Mouse (Mus musculus) midbrain, embryonic 16.5 days (tissue): ENCODE data around the gene Ndufa7. TPM values are rescaled to one million over a fixed set of nuclear protein-coding genes. Genes with fewer than 3 reads are reported as not detected.
"Not testable (repeated sequence)": the region's sequence is repeated elsewhere in the genome, so short reads cannot be mapped to it uniquely, and the experiment has no call there.

ENCODE experiments used
- ATAC-seq: fragments of 200-750 bp; cut with Nextera tagmentation; 2 replicates; pipeline ENCODE4 v1.8.0; 2017; ENCODE audit warnings: moderate TSS enrichment
- H3K27ac ChIP-seq: fragments of 300-500 bp; sonication (generic); 2 replicates; pipeline ENCODE4 v1.5.1; 2014; ENCODE audit warnings: mild to moderate bottlenecking, low read length, mixed read lengths
- H3K27me3 ChIP-seq: fragments of 300-500 bp; sonication (generic); 2 replicates; pipeline ENCODE4 v1.6.1; 2014; ENCODE audit warnings: low read depth, low read length, mixed read lengths; ENCODE audit not compliant: control insufficient read depth, insufficient read depth
- H3K36me3 ChIP-seq: fragments of 300-500 bp; sonication (generic); 2 replicates; pipeline ENCODE4 v1.6.1; 2014; ENCODE audit warnings: mild to moderate bottlenecking, low read length, moderate library complexity, mixed read lengths; ENCODE audit not compliant: control insufficient read depth, insufficient read depth
- H3K4me1 ChIP-seq: fragments of 300-500 bp; sonication (generic); 2 replicates; pipeline ENCODE4 v1.6.1; 2014; ENCODE audit warnings: mild to moderate bottlenecking, low read length, mixed read lengths; ENCODE audit not compliant: control insufficient read depth, insufficient read depth
- H3K4me2 ChIP-seq: fragments of 300-500 bp; sonication (generic); 2 replicates; pipeline ENCODE4 v1.6.1; 2014; ENCODE audit warnings: mild to moderate bottlenecking, low read length, mixed read lengths
- H3K4me3 ChIP-seq: fragments of 300-500 bp; sonication (generic); 2 replicates; pipeline ENCODE4 v1.5.1; 2014; ENCODE audit warnings: low read depth, mild to moderate bottlenecking, low read length, moderate library complexity, mixed read lengths
- H3K9ac ChIP-seq: fragments of 300-500 bp; sonication (generic); 2 replicates; pipeline ENCODE4 v1.6.1; 2014; ENCODE audit warnings: low read depth, low read length, mixed read lengths
- H3K9me3 ChIP-seq: fragments of 300-500 bp; sonication (generic); replicated peaks from 2 replicates; pipeline ENCODE4 v1.6.1; 2014; ENCODE audit warnings: mild to moderate bottlenecking, low read length, mixed read lengths; ENCODE audit not compliant: control insufficient read depth, poor library complexity, severe bottlenecking
- WGBS: fragments of 180-500 bp; shearing (Covaris S2); extraction: QIAGEN DNeasy Blood & Tissue Kit; methylation state at CpG from one replicate; pipeline ENCODE4 v1.1.7; 2014; 5-methylcytosine and 5-hydroxymethylcytosine counted together
- microRNA-seq: library from miRNA; unstranded; fragments of <30 nt; microRNA quantifications from one replicate; pipeline ENCODE4, GENCODE M21; 2017
- polyA plus RNA-seq: library from polyadenylated mRNA; unstranded; fragments of >200 nt; fragmentation: Nextera tagmentation; extraction: Ambion mirVana; gene quantifications from 2 replicates; pipeline ENCODE4 v1.2.1, GENCODE M21; 2015

Gene Ndufa7
- polyA plus RNA-seq, 1 experiment from 2014 or later, result 428 TPM

- not testable (repeated sequence) for H3K4me3 ChIP-seq, H3K4me2 ChIP-seq, H3K9ac ChIP-seq, H3K4me1 ChIP-seq, H3K9me3 ChIP-seq, H3K27ac ChIP-seq, ATAC-seq, H3K27me3 ChIP-seq, H3K36me3 ChIP-seq
- 96% methylated on average over 10 of the region's 11 CpGs for WGBS
These were observed 59.9 kb downstream of the Ndufa7 start for GRCm38 (mm10) chr17:33884320-33884719.

DNA sequence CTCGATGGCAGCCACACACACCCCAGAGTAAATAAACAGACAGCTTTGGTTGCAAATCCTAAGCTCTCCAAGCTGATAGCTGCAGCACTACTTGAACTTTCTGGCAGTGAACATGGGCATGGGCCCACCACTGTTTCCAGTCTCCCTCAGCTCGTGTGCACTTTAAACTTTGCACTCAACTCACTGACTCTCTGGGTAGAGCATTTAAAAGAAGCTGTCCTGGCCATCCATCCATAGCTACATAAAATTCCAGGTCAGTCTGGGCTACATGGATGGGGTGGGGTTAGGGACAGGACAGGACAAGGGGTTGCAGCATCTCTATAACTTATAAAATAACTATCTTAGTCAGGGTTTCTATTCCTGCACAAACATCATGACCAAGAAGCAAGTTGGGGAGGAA is 63.4 kb downstream of the Ndufa7 start:
- not testable (repeated sequence) for ATAC-seq

More for the DNA sequence above, 63.4 kb downstream of the Ndufa7 start:
- H3K36me3 ChIP-seq, H3K9me3 ChIP-seq, H3K4me1 ChIP-seq, H3K27ac ChIP-seq, H3K4me2 ChIP-seq, H3K27me3 ChIP-seq, H3K9ac ChIP-seq, H3K4me3 ChIP-seq: not testable (repeated sequence)
- WGBS, result 77% methylated on average over 2 of the region's 2 CpGs

Small RNA genes lying within 50 kb of the gene (microRNA-seq; reads per million reads assigned to microRNA genes)
- not detected for gene Gm27740

Other genes with a start within 250 kb of the Ndufa7 start
- 68.1 and 75.1 TPM in 2 replicates for gene Zfp414, start 195.5 kb upstream of the Ndufa7 start, polyA plus RNA-seq
- 0.40 TPM in 1 of 2 replicates, not detected in the other for gene Pram1, start 186.5 kb upstream of the Ndufa7 start, polyA plus RNA-seq
- gene Hnrnpm, start 137.7 kb upstream of the Ndufa7 start, polyA plus RNA-seq, result 190 and 198 TPM in 2 replicates
- 62.9 and 74.6 TPM in 2 replicates for gene March2, start 105.9 kb upstream of the Ndufa7 start, polyA plus RNA-seq
- 503 and 519 TPM in 2 replicates for gene Rab11b, start 64.0 kb upstream of the Ndufa7 start, polyA plus RNA-seq
- gene Angptl4, start 42.7 kb upstream of the Ndufa7 start, polyA plus RNA-seq, result 16.8 and 17.4 TPM in 2 replicates
- gene Kank3, start 14.1 kb upstream of the Ndufa7 start, polyA plus RNA-seq, result 49.0 and 52.6 TPM in 2 replicates
- gene Rps28, start within 50 bp of the Ndufa7 start, polyA plus RNA-seq, result 407 and 416 TPM in 2 replicates
- 49.9 and 52.4 TPM in 2 replicates for gene Cd320, start 18.5 kb downstream of the Ndufa7 start, polyA plus RNA-seq
- gene Gm7029, start 49.3 kb downstream of the Ndufa7 start, polyA plus RNA-seq, result not detected in 2 replicates
- gene Kifc1, start 66.1 kb downstream of the Ndufa7 start, polyA plus RNA-seq, result 1.4 and 2.8 TPM in 2 replicates
- gene Platr17, start 80.6 kb downstream of the Ndufa7 start, polyA plus RNA-seq, result 0.36 and 0.55 TPM in 2 replicates
- gene Daxx, start 84.8 kb downstream of the Ndufa7 start, polyA plus RNA-seq, result 55.1 and 59.7 TPM in 2 replicates
- 21.1 and 26.1 TPM in 2 replicates for gene Tapbp, start 91.3 kb downstream of the Ndufa7 start, polyA plus RNA-seq
- gene Zbtb22, start 91.3 kb downstream of the Ndufa7 start, polyA plus RNA-seq, result 16.8 TPM in 2 replicates
- 54.9 and 57.2 TPM in 2 replicates for gene Rgl2, start 105.0 kb downstream of the Ndufa7 start, polyA plus RNA-seq
- gene Pfdn6, start 115.8 kb downstream of the Ndufa7 start, polyA plus RNA-seq, result 186 and 191 TPM in 2 replicates
- gene Wdr46, start 116.1 kb downstream of the Ndufa7 start, polyA plus RNA-seq, result 19.2 TPM in 2 replicates
- 15.2 and 16.6 TPM in 2 replicates for gene B3galt4, start 126.9 kb downstream of the Ndufa7 start, polyA plus RNA-seq
- gene Vps52, start 131.2 kb downstream of the Ndufa7 start, polyA plus RNA-seq, result 78.3 and 80.5 TPM in 2 replicates
- gene Rps18, start 131.4 kb downstream of the Ndufa7 start, polyA plus RNA-seq, result 620 and 627 TPM in 2 replicates
- gene H2-K1, start 175.8 kb downstream of the Ndufa7 start, polyA plus RNA-seq, result 11.0 and 13.1 TPM in 2 replicates
- gene Ring1, start 200.1 kb downstream of the Ndufa7 start, polyA plus RNA-seq, result 17.9 and 18.2 TPM in 2 replicates
- 60.1 and 61.3 TPM in 2 replicates for gene H2-Ke6, start 203.5 kb downstream of the Ndufa7 start, polyA plus RNA-seq
- 163 and 175 TPM in 2 replicates for gene Slc39a7, start 207.1 kb downstream of the Ndufa7 start, polyA plus RNA-seq
- 54.0 and 55.9 TPM in 2 replicates for gene Rxrb, start 207.2 kb downstream of the Ndufa7 start, polyA plus RNA-seq
- gene Col11a2, start 214.9 kb downstream of the Ndufa7 start, polyA plus RNA-seq, result 3.6 and 4.4 TPM in 2 replicates